31 mouse cellular contexts compared by ENCODE assay signal in genomic region chr1:138384146-138384545, GRCm38 (mm10).
DNase-seq lines count a peak whose midpoint lies in the region; ATAC-seq lines count a peak whose summit lies in the region.
"Had no signal": no experiment of that assay in that cellular context is flagged by ENCODE, and none has a peak within 500 bp of the region (broad histone marks: within the 10 kb centered on the region; RNA-seq: fewer than 3 reads in every experiment).

No protein-coding gene starts in this region.

- H3K27ac ChIP-seq in forebrain, embryonic 12.5 days: 0 out of 2 replicates have a peak overlapping the region, but pooled peaks have one; percentile 25
- H3K27ac ChIP-seq in forebrain, embryonic 14.5 days (ENCODE audit: low read depth, low read length): no peak overlapping the region
- H3K27ac ChIP-seq in midbrain, embryonic 16.5 days (ENCODE audit: low read length): peak overlapping the region; percentile 23; the same call in 1 of the 2 replicates
- H3K27ac ChIP-seq in midbrain, embryonic 15.5 days: no peak overlapping the region
- H3K27ac ChIP-seq in kidney, embryonic 15.5 days: no peak overlapping the region
- H3K27ac ChIP-seq: embryonic facial prominence, embryonic 12.5 days; forebrain, embryonic 10.5 days; heart, adult 2 months; left cerebral cortex, adult 2 months; limb, embryonic 12.5 days; liver, embryonic 15.5 days; lung, embryonic 15.5 days; stomach, postnatal 0 days had no signal

- no peak overlapping the region for H3K4me3 ChIP-seq in forebrain, embryonic 12.5 days (replicated peaks)
- no peak overlapping the region for H3K4me3 ChIP-seq in forebrain, embryonic 14.5 days (ENCODE audit: low read depth, low read length)
- no peak overlapping the region for H3K4me3 ChIP-seq in midbrain, embryonic 16.5 days (ENCODE audit: low read depth, low read length)
- no peak overlapping the region for H3K4me3 ChIP-seq in midbrain, embryonic 15.5 days
- H3K4me3 ChIP-seq in kidney, embryonic 15.5 days (replicated peaks): no peak overlapping the region
- H3K4me3 ChIP-seq: embryonic facial prominence, embryonic 12.5 days; forebrain, embryonic 10.5 days; heart, adult 2 months; heart, embryonic 12.5 days; left cerebral cortex, adult 2 months; liver, embryonic 15.5 days; lung, embryonic 15.5 days had no signal

- peaks cover 16% of the 10 kb centered on the region for H3K4me1 ChIP-seq in forebrain, embryonic 12.5 days
- peaks cover 8% of the 10 kb centered on the region for H3K4me1 ChIP-seq in forebrain, embryonic 14.5 days (ENCODE audit: control insufficient read depth, insufficient read depth, low read length)
- H3K4me1 ChIP-seq in midbrain, embryonic 16.5 days (ENCODE audit: control insufficient read depth, insufficient read depth, low read length): peaks cover 9% of the 10 kb centered on the region
- H3K4me1 ChIP-seq in midbrain, embryonic 15.5 days: peaks cover 16% of the 10 kb centered on the region
- peaks cover 12% of the 10 kb centered on the region; the same call in 1 of the 2 replicates for H3K4me1 ChIP-seq in kidney, embryonic 15.5 days
- H3K4me1 ChIP-seq: embryonic facial prominence, embryonic 12.5 days; liver, embryonic 15.5 days; lung, embryonic 15.5 days had no signal

- 87% methylated on average over 3 of the region's 3 CpGs for WGBS in forebrain, embryonic 12.5 days
- WGBS in forebrain, embryonic 14.5 days: 78% methylated on average over 3 of the region's 3 CpGs
- 77% methylated on average over 3 of the region's 3 CpGs for WGBS in midbrain, embryonic 16.5 days
- 77% methylated on average over 3 of the region's 3 CpGs for WGBS in midbrain, embryonic 15.5 days
- WGBS in kidney, embryonic 15.5 days: 61% methylated on average over 3 of the region's 3 CpGs

- no peaks in the 10 kb centered on the region for H3K27me3 ChIP-seq in forebrain, embryonic 12.5 days
- H3K27me3 ChIP-seq in forebrain, embryonic 14.5 days (replicated peaks; ENCODE audit: control insufficient read depth, insufficient read depth, low read length): no peaks in the 10 kb centered on the region
- H3K27me3 ChIP-seq in midbrain, embryonic 16.5 days (ENCODE audit: control insufficient read depth, insufficient read depth, low read depth, low read length): no peaks in the 10 kb centered on the region
- no peaks in the 10 kb centered on the region for H3K27me3 ChIP-seq in midbrain, embryonic 15.5 days (replicated peaks)
- no peaks in the 10 kb centered on the region for H3K27me3 ChIP-seq in kidney, embryonic 15.5 days
- H3K27me3 ChIP-seq: embryonic facial prominence, embryonic 12.5 days; heart, embryonic 12.5 days; limb, embryonic 12.5 days; liver, embryonic 15.5 days had no signal

- H3K4me2 ChIP-seq in forebrain, embryonic 12.5 days: no peak overlapping the region
- no peak overlapping the region for H3K4me2 ChIP-seq in forebrain, embryonic 14.5 days (ENCODE audit: low read length)
- no peak overlapping the region for H3K4me2 ChIP-seq in midbrain, embryonic 16.5 days (ENCODE audit: low read length)
- H3K4me2 ChIP-seq in midbrain, embryonic 15.5 days: no peak overlapping the region
- no peak overlapping the region for H3K4me2 ChIP-seq in kidney, embryonic 15.5 days
- H3K4me2 ChIP-seq: embryonic facial prominence, embryonic 12.5 days; heart, embryonic 12.5 days; hindbrain, embryonic 14.5 days; liver, embryonic 15.5 days; lung, embryonic 15.5 days had no signal

- no peak for DNase-seq in forebrain, embryonic 14.5 days (ENCODE audit: low spot score)
- no peak for DNase-seq in layer of hippocampus, adult 9-10 months (ENCODE audit: low spot score)
- DNase-seq: adrenal gland, postnatal 25 days; cerebellum, adult 18-20 months; cerebellum, postnatal 25 days; embryo, embryonic 11 days; gastrocnemius, postnatal 36 days; heart, adult 2 months; heart, postnatal 4 days; kidney, adult 11 months; kidney, postnatal 25 days; retina, postnatal 1 day; right cerebral cortex, postnatal 14 days; thymus, adult 18-20 months; thymus, postnatal 25 days had no signal

- H3K9ac ChIP-seq in forebrain, embryonic 12.5 days: no peak overlapping the region
- no peak overlapping the region for H3K9ac ChIP-seq in forebrain, embryonic 14.5 days (ENCODE audit: low read length)
- H3K9ac ChIP-seq in midbrain, embryonic 16.5 days (ENCODE audit: low read depth, low read length): no peak overlapping the region
- H3K9ac ChIP-seq in midbrain, embryonic 15.5 days: no peak overlapping the region
- no peak overlapping the region for H3K9ac ChIP-seq in kidney, embryonic 15.5 days
- H3K9ac ChIP-seq: embryonic facial prominence, embryonic 12.5 days; heart, embryonic 12.5 days; hindbrain, embryonic 14.5 days; limb, embryonic 12.5 days; liver, embryonic 15.5 days; lung, embryonic 15.5 days had no signal

- ATAC-seq in forebrain, embryonic 12.5 days (ENCODE audit: low FRiP score): no peak
- no peak for ATAC-seq in forebrain, embryonic 14.5 days
- no peak for ATAC-seq in midbrain, embryonic 16.5 days
- ATAC-seq in midbrain, embryonic 15.5 days (replicated peaks): no peak
- ATAC-seq in granulocyte monocyte progenitor cell, adult 5-6 weeks (replicated peaks; ENCODE audit: poor library complexity, severe bottlenecking): peak; percentile 86
- ATAC-seq in neutrophil, adult 5-6 weeks (ENCODE audit: extremely low read depth, insufficient number of reproducible peaks, low FRiP score, poor library complexity, severe bottlenecking): peak; percentile 51; the same call in 1 of the 2 replicates
- no peak for ATAC-seq in kidney, embryonic 15.5 days (replicated peaks; ENCODE audit: low FRiP score)
- ATAC-seq: CD4-positive, CD25-positive, alpha-beta regulatory T cell, adult 4 months had no signal

- no peaks in the 10 kb centered on the region for H3K9me3 ChIP-seq in forebrain, embryonic 12.5 days
- H3K9me3 ChIP-seq in forebrain, embryonic 14.5 days (replicated peaks; ENCODE audit: control insufficient read depth, low read length): no peaks in the 10 kb centered on the region
- no peaks in the 10 kb centered on the region for H3K9me3 ChIP-seq in midbrain, embryonic 16.5 days (replicated peaks; ENCODE audit: control insufficient read depth, low read length, poor library complexity, severe bottlenecking)
- no peaks in the 10 kb centered on the region for H3K9me3 ChIP-seq in midbrain, embryonic 15.5 days
- H3K9me3 ChIP-seq in kidney, embryonic 15.5 days (replicated peaks): no peaks in the 10 kb centered on the region
- H3K9me3 ChIP-seq: embryonic facial prominence, embryonic 12.5 days; forebrain, embryonic 10.5 days; heart, embryonic 12.5 days; limb, embryonic 12.5 days; liver, embryonic 15.5 days; lung, embryonic 15.5 days had no signal

- no peaks in the 10 kb centered on the region for H3K36me3 ChIP-seq in forebrain, embryonic 12.5 days (replicated peaks)
- no peaks in the 10 kb centered on the region for H3K36me3 ChIP-seq in forebrain, embryonic 14.5 days (ENCODE audit: control insufficient read depth, insufficient read depth, low read length)
- H3K36me3 ChIP-seq in midbrain, embryonic 16.5 days (ENCODE audit: control insufficient read depth, insufficient read depth, low read length): no peaks in the 10 kb centered on the region
- no peaks in the 10 kb centered on the region for H3K36me3 ChIP-seq in midbrain, embryonic 15.5 days (replicated peaks)
- no peaks in the 10 kb centered on the region for H3K36me3 ChIP-seq in kidney, embryonic 15.5 days
- H3K36me3 ChIP-seq: embryonic facial prominence, embryonic 12.5 days; forebrain, embryonic 10.5 days; heart, embryonic 12.5 days; limb, embryonic 12.5 days; liver, embryonic 15.5 days; lung, embryonic 15.5 days had no signal

Comparison
In these comparisons a context has a peak if more than half of its experiments do, and no peak if none do; other contexts are left out.
1. H3K27ac ChIP-seq: peak in forebrain, embryonic 12.5 days (single experiment) and midbrain, embryonic 16.5 days (single experiment); none in forebrain, embryonic 14.5 days (single experiment), midbrain, embryonic 15.5 days (single experiment) and kidney, embryonic 15.5 days (single experiment).
2. ATAC-seq: peak in granulocyte monocyte progenitor cell, adult 5-6 weeks (single experiment) and neutrophil, adult 5-6 weeks (single experiment); none in forebrain, embryonic 12.5 days (single experiment), forebrain, embryonic 14.5 days (single experiment), midbrain, embryonic 16.5 days (single experiment), midbrain, embryonic 15.5 days (single experiment) and kidney, embryonic 15.5 days (single experiment).